Mouse (Mus musculus): ENCODE measurements at regions not wholly inside any gene's neighbourhood (a gene's known extent, or its start where the extent isn't known, plus 50 kb on each side); places are given as distances from the start of the nearest gene placed in this dataset.

- no peak for DNase-seq
These were observed 484.9 kb downstream of the Plcl1 start for GRCm38 (mm10) chr1:55890511-55891151.

GRCm38 (mm10) chr1:55891894-55892293 lies 486.2 kb downstream of the Plcl1 start:
- no peak for DNase-seq

GRCm38 (mm10) chr1:55897572-55897971 lies 491.9 kb downstream of the Plcl1 start:
- DNase-seq: no peak

GRCm38 (mm10) chr1:55898031-55898430 lies 492.3 kb downstream of the Plcl1 start:
- DNase-seq: no peak

GRCm38 (mm10) chr1:55900033-55900432 lies 494.3 kb downstream of the Plcl1 start:
- DNase-seq: no peak

- no peak for DNase-seq
These were observed 497.5 kb downstream of the Plcl1 start for GRCm38 (mm10) chr1:55903177-55903576.

- DNase-seq: no peak
These were observed 498.9 kb downstream of the Plcl1 start for GRCm38 (mm10) chr1:55904571-55904970.

GRCm38 (mm10) chr1:55905232-55905631 lies 499.5 kb downstream of the Plcl1 start:
- DNase-seq: no peak

- no peak for DNase-seq
These were observed 504.3 kb downstream of the Plcl1 start for GRCm38 (mm10) chr1:55910024-55910423.

- no peak for DNase-seq
These were observed 508.6 kb downstream of the Plcl1 start for GRCm38 (mm10) chr1:55914284-55914683.

GRCm38 (mm10) chr1:55915940-55916339 lies 510.2 kb downstream of the Plcl1 start:
- DNase-seq: no peak

- no peak for DNase-seq
These were observed 513.8 kb downstream of the Plcl1 start for GRCm38 (mm10) chr1:55919516-55919915.

GRCm38 (mm10) chr1:55946786-55947549 lies 541.2 kb downstream of the Plcl1 start:
- no peak for DNase-seq

GRCm38 (mm10) chr1:55947618-55948283 lies 542.0 kb downstream of the Plcl1 start:
- no peak for DNase-seq

- no peak for DNase-seq
These were observed 543.9 kb downstream of the Plcl1 start for GRCm38 (mm10) chr1:55949606-55950005.

- no peak for DNase-seq
These were observed 552.2 kb downstream of the Plcl1 start for GRCm38 (mm10) chr1:55957804-55958445.

GRCm38 (mm10) chr1:55960291-55960690 lies 554.6 kb downstream of the Plcl1 start:
- peak; percentile 18 for DNase-seq

GRCm38 (mm10) chr1:55963867-55964266 lies 558.1 kb downstream of the Plcl1 start:
- no peak for DNase-seq

- no peak for DNase-seq
These were observed 560.6 kb downstream of the Plcl1 start for GRCm38 (mm10) chr1:55966273-55966672.

- DNase-seq: no peak
These were observed 562.1 kb downstream of the Plcl1 start for GRCm38 (mm10) chr1:55967869-55968268.

GRCm38 (mm10) chr1:55977796-55978195 lies 572.1 kb downstream of the Plcl1 start:
- DNase-seq: no peak

- peak; percentile 3 for DNase-seq
These were observed 577.9 kb downstream of the Plcl1 start for GRCm38 (mm10) chr1:55983522-55984066.

GRCm38 (mm10) chr1:55997074-55997473 lies 591.4 kb downstream of the Plcl1 start:
- DNase-seq: no peak

Measured in cerebellum, adult 9-11 months (tissue).